ENCODE assay signal across 13 mouse cellular contexts in the genomic region with DNA sequence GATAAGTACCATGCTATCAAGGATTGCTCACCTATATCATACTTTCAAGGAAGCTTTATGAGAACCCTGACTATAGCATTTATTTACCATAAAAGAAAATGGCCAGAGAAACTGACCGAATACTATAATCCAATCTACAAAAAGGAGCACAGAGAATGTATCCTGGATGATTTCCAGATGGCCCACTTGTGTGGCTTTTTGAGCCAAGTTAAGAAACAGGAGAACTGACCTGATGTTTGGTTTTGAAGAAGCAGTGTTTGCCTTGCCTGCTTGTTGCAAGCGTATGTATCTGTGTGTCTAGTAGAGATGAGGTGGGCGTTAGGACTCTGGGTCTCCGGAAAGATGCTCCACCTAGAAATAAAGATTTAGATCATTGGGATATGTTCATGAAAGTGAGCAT.
DNase-seq lines count a peak whose midpoint lies in the region.
"Had no signal": no experiment of that assay in that cellular context is flagged by ENCODE, and none has a peak within 500 bp of the region (broad histone marks: within the 10 kb centered on the region; RNA-seq: fewer than 3 reads in every experiment).

No protein-coding gene starts in this region.

- peak; percentile 58 for DNase-seq in brain, adult 2 months (ENCODE audit: low read depth, low spot score)
- peak; percentile 22 to 32 for DNase-seq in cerebellum, adult 18-20 months
- DNase-seq in cerebellum, adult 9-11 months: peak; percentile 36
- peak; percentile 5 to 19 for DNase-seq in cerebellum, postnatal 36 days
- no peak for DNase-seq in T-cell, adult 2 months (ENCODE audit: low spot score)
- no peak for DNase-seq in limb, embryonic 10.5 days (ENCODE audit: low spot score)
- DNase-seq: adrenal gland, adult 8-10 months; adrenal gland, postnatal 36 days; heart, adult 2 months; kidney, adult 2 months had no signal

- no peak overlapping the region for H3K4me3 ChIP-seq in limb, embryonic 10.5 days
- H3K4me3 ChIP-seq: embryonic facial prominence, embryonic 12.5 days; heart, adult 2 months; hindbrain, embryonic 10.5 days; intestine, embryonic 15.5 days had no signal

- no peaks in the 10 kb centered on the region for H3K4me1 ChIP-seq in limb, embryonic 10.5 days
- H3K4me1 ChIP-seq: embryonic facial prominence, embryonic 12.5 days; hindbrain, embryonic 10.5 days; intestine, embryonic 15.5 days had no signal

- H3K27ac ChIP-seq in limb, embryonic 10.5 days: no peak overlapping the region
- H3K27ac ChIP-seq: embryonic facial prominence, embryonic 12.5 days; heart, adult 2 months; hindbrain, embryonic 10.5 days; intestine, embryonic 15.5 days had no signal

- WGBS in limb, embryonic 10.5 days: 92% methylated on average over 4 of the region's 4 CpGs

- no peaks in the 10 kb centered on the region for H3K36me3 ChIP-seq in limb, embryonic 10.5 days
- H3K36me3 ChIP-seq: embryonic facial prominence, embryonic 12.5 days; hindbrain, embryonic 10.5 days; intestine, embryonic 15.5 days had no signal

- H3K9me3 ChIP-seq in limb, embryonic 10.5 days (replicated peaks): no peaks in the 10 kb centered on the region
- H3K9me3 ChIP-seq: embryonic facial prominence, embryonic 12.5 days; hindbrain, embryonic 10.5 days; intestine, embryonic 15.5 days had no signal

- H3K27me3 ChIP-seq in limb, embryonic 10.5 days (ENCODE audit: low read depth, poor library complexity, severe bottlenecking): no peaks in the 10 kb centered on the region
- H3K27me3 ChIP-seq: embryonic facial prominence, embryonic 12.5 days; intestine, embryonic 15.5 days had no signal

Comparison
In these comparisons a context has a peak if more than half of its experiments do, and no peak if none do; other contexts are left out.
1. DNase-seq: peak in brain, adult 2 months (single experiment), cerebellum, adult 18-20 months (2 of 2), cerebellum, adult 9-11 months (single experiment) and cerebellum, postnatal 36 days (2 of 2); none in T-cell, adult 2 months (single experiment) and limb, embryonic 10.5 days (single experiment).